Mouse (Mus musculus) intestine, embryonic 16.5 days (tissue): Measurements from ENCODE around the gene Banp. TPM values are rescaled to one million over a fixed set of nuclear protein-coding genes. Genes with fewer than 3 reads are reported as not detected.

Experiments used
- ATAC-seq: fragments of 200-750 bp; cut with Nextera tagmentation; 2 replicates; pipeline ENCODE4 v1.8.0; 2017; ENCODE audit warnings: moderate TSS enrichment, moderate library complexity
- H3K27ac ChIP-seq: fragments of 300-500 bp; sonication (generic); 2 replicates; pipeline ENCODE4 v1.5.1; 2014; ENCODE audit warnings: mild to moderate bottlenecking, low read length
- H3K27me3 ChIP-seq: fragments of 300-500 bp; sonication (generic); replicated peaks from 2 replicates; pipeline ENCODE4 v1.6.1; 2014; ENCODE audit warnings: low read length, control low read depth, mixed read lengths; ENCODE audit not compliant: control insufficient read depth, insufficient read depth
- H3K36me3 ChIP-seq: fragments of 300-500 bp; sonication (generic); 2 replicates; pipeline ENCODE4 v1.6.1; 2014; ENCODE audit warnings: low read length, control low read depth; ENCODE audit not compliant: control insufficient read depth, insufficient read depth
- H3K4me1 ChIP-seq: fragments of 300-500 bp; sonication (generic); 2 replicates; pipeline ENCODE4 v1.6.1; 2014; ENCODE audit warnings: low read length, control low read depth, mixed read lengths; ENCODE audit not compliant: control insufficient read depth, insufficient read depth
- H3K4me2 ChIP-seq: fragments of 300-500 bp; sonication (generic); 2 replicates; pipeline ENCODE4 v1.6.1; 2014; ENCODE audit warnings: low read depth, low read length, control low read depth
- H3K4me3 ChIP-seq: fragments of 300-500 bp; sonication (generic); 2 replicates; pipeline ENCODE4 v1.5.1; 2014; ENCODE audit warnings: mild to moderate bottlenecking, low read length
- H3K9ac ChIP-seq: fragments of 300-500 bp; sonication (generic); 2 replicates; pipeline ENCODE4 v1.6.1; 2014; ENCODE audit warnings: low read depth, low read length
- H3K9me3 ChIP-seq: fragments of 300-500 bp; sonication (generic); 2 replicates; pipeline ENCODE4 v1.6.1; 2016; ENCODE audit warnings: low read length, control low read depth; ENCODE audit not compliant: control insufficient read depth
- WGBS: fragments of 180-500 bp; shearing (Covaris S2); extraction: QIAGEN DNeasy Blood & Tissue Kit; methylation state at CpG from one replicate; pipeline ENCODE4 v1.1.7; 2014; 5-methylcytosine and 5-hydroxymethylcytosine counted together
- polyA plus RNA-seq: library from polyadenylated mRNA; unstranded; fragments of >200 nt; fragmentation: Nextera tagmentation; extraction: Ambion mirVana; gene quantifications from 2 replicates; pipeline ENCODE4 v1.2.1, GENCODE M21; 2015

The Banp gene
- 36.3 and 36.6 TPM in 2 replicates for polyA plus RNA-seq

DNA sequence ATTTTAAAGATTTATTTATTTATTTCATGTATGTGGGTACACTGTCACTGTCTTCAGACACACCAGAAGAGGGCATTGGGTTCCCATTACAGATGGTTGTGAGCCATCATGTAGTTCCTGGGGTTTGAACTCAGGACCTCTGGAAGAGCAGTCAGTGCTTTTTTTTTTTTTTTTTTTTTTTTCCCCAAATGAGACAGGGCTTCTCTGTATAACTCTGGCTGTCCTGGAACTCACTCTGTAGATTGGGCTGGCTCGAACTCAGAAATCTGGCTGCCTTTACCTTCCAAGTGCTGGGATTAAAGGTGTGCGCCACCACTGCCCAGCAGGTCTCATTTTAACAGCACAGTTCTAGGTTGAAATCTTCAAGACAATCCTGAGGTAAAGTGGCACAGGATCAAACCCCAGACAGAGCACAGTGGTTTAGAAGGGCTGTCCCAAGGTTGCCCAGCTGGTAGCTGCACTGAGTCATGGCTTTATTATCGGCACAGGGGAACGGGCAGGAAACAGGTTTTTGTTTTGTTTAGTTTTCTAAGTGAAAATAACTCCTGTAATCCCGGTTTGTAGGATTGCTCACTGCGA is at the start of gene Banp:
TSS of gene Banp (plus strand) at position 529 of the 579 bp plus-strand sequence.
- H3K36me3 ChIP-seq: no peaks in the 10 kb centered on the region
- 58% methylated on average over 6 of the region's 6 CpGs for WGBS
- H3K9me3 ChIP-seq: no peaks in the 10 kb centered on the region
- H3K9ac ChIP-seq: peak within 1 kb of the TSS; percentile 96
- H3K27me3 ChIP-seq: no peaks in the 10 kb centered on the region
- peaks cover 27% of the 10 kb centered on the region for H3K4me1 ChIP-seq
- peak within 1 kb of the TSS; percentile 96 for H3K27ac ChIP-seq
- peak within 1 kb of the TSS; percentile 67 for H3K4me2 ChIP-seq
- H3K4me3 ChIP-seq: peak within 1 kb of the TSS; percentile 71
- no peak for ATAC-seq

DNA sequence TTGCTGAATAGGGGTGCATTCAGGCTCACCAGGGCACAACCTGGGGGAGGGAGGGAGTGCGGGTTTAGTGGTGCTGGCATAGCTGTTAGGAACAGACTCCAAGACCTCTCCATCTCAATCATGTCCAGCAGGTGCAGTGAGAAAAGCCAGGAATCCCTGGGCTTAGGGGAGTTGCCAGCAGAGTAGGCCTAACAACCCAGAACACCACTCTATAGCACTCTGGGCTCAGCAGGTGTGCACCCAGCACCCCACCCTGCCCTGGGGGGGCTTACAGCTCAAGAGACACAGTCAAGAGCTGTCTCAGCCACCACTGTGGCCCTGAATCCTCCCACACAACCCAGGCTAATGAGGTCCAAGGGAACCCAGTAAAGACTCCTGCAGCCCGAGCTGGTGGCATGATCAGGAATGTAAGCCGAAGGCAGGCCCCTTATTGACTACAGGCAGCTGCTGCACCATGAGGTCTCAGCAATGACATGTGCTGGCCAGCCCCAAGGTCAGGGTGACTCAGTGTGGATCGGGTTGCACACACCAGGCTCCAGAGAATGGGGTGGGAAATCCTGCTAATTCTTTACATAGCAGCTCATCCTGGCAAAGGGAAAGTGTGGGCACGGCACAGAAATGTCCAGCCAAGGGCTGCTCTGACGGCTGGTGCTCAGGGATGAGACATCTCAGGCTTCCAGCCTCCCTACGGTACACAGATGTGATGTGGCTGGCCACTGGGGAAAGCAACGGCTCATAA is 47.9 kb upstream of the Banp start:
- Histone ChIP-seq H3K9ac (no peak overlapping the region), H3K4me3 (no peak overlapping the region), H3K4me1 (peaks cover 48% of the 10 kb centered on the region), H3K9me3 (no peaks in the 10 kb centered on the region), H3K36me3 (no peaks in the 10 kb centered on the region), H3K27me3 (no peaks in the 10 kb centered on the region), H3K27ac (no peak overlapping the region), H3K4me2 (no peak overlapping the region)
- ATAC-seq: no peak
- WGBS: 55% methylated on average over 8 of the region's 8 CpGs

DNA sequence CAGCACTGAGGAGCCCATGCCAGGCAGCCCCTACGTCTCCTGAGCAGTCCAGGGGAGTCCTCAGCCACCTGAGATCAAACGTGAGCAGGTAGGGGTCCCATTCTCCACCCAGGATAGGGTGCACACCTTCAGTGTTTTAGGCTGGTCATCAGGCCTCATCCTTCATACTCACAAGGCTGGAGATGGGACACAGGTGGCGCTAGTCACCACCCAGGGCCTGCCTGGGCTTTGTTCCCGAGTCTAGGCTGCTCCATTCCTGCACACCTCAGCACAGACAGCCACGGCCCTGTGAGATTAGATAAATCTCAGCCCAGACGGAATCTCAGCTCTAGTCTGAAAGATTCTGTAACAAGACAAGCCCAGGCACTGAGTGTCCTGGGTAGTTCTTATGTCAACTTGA is 45.6 kb upstream of the Banp start:
- Histone ChIP-seq H3K9ac (no peak overlapping the region), H3K4me1 (peaks cover 36% of the 10 kb centered on the region), H3K36me3 (no peaks in the 10 kb centered on the region), H3K9me3 (no peaks in the 10 kb centered on the region), H3K4me3 (no peak overlapping the region), H3K27ac (no peak overlapping the region), H3K27me3 (no peaks in the 10 kb centered on the region), H3K4me2 (no peak overlapping the region)
- WGBS: 55% methylated on average over 6 of the region's 6 CpGs
- no peak for ATAC-seq

DNA sequence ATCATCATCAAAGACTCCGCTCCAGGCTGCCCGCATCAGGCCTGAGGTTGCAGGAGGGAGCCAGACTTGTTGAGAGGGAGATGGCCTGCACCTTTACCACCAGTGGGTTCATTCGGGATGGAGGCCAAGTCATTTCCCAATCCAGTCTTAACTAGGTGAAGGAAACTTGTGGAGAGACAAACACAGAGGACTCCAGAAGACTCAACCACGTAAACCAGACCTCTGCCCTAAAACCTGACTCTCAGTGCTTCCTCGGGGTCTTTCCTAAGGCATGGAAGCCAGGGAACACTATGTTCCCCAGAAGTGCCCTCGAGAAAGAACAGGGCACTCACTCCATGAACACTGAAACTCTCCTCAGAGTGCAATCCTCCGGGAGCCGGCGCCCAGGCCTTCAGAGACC is 44.6 kb upstream of the Banp start:
- H3K36me3 ChIP-seq: no peaks in the 10 kb centered on the region
- H3K4me1 ChIP-seq: peaks cover 29% of the 10 kb centered on the region
- no peak overlapping the region for H3K4me3 ChIP-seq
- H3K27ac ChIP-seq: no peak overlapping the region
- WGBS: 84% methylated on average over 9 of the region's 9 CpGs
- ATAC-seq: no peak
- H3K27me3 ChIP-seq: no peaks in the 10 kb centered on the region
- H3K9me3 ChIP-seq: no peaks in the 10 kb centered on the region
- no peak overlapping the region for H3K9ac ChIP-seq
- peak overlapping the region; percentile 99 for H3K4me2 ChIP-seq

DNA sequence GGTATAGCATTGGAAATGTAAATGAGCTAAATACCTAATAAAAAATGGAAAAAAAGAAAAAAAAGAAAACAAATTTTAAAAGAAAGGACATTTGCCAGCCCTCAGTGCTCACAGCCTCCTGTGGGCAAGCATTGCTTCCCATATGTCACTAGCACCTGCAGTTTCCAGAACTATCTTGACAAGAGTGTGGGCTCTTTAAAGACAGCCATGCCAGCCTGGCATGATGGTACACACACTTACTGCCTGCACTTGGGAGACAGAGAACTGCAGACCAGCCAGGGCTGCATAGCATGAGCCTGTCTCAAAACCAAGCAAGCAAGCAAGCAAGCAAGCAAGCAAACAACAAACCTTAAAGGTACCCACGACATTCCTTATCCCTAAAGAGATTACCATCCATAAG is 44.1 kb upstream of the Banp start:
- 53% methylated on average over 1 of the region's 1 CpGs for WGBS
- Histone ChIP-seq H3K9ac (peak overlapping the region; percentile 74; the same call in 1 of the 2 replicates), H3K4me3 (peak overlapping the region; percentile 82), H3K27ac (no peak overlapping the region), H3K36me3 (no peaks in the 10 kb centered on the region), H3K9me3 (no peaks in the 10 kb centered on the region), H3K4me1 (peaks cover 29% of the 10 kb centered on the region), H3K4me2 (peak overlapping the region; percentile 99), H3K27me3 (no peaks in the 10 kb centered on the region)
- ATAC-seq: no peak

DNA sequence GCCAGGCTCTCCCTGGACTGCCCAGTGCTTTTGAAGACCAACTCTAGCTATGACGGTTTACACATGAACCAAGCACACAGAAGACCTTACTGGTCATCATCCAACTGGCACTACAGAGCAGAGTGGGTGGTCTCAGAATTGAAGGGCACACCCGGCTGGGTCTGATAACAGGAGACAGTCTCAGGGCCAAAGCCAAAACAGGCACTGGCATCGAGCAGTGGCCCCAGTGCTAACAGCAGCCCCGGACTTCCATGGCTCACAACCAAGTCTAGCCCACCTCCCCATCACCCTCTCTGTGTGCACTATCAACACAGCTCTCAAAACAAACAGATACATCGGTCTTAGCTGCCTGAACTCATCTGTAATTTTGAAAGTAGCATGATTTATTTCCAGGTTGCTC is 43.7 kb upstream of the Banp start:
- H3K27ac ChIP-seq: no peak overlapping the region
- H3K9me3 ChIP-seq: no peaks in the 10 kb centered on the region
- H3K36me3 ChIP-seq: no peaks in the 10 kb centered on the region
- H3K4me3 ChIP-seq: peak overlapping the region; percentile 82
- H3K4me1 ChIP-seq: peaks cover 29% of the 10 kb centered on the region
- H3K27me3 ChIP-seq: no peaks in the 10 kb centered on the region
- no peak for ATAC-seq
- H3K9ac ChIP-seq: peak overlapping the region; percentile 74
- peak overlapping the region; percentile 99 for H3K4me2 ChIP-seq
- WGBS: 20% methylated on average over 5 of the region's 5 CpGs

DNA sequence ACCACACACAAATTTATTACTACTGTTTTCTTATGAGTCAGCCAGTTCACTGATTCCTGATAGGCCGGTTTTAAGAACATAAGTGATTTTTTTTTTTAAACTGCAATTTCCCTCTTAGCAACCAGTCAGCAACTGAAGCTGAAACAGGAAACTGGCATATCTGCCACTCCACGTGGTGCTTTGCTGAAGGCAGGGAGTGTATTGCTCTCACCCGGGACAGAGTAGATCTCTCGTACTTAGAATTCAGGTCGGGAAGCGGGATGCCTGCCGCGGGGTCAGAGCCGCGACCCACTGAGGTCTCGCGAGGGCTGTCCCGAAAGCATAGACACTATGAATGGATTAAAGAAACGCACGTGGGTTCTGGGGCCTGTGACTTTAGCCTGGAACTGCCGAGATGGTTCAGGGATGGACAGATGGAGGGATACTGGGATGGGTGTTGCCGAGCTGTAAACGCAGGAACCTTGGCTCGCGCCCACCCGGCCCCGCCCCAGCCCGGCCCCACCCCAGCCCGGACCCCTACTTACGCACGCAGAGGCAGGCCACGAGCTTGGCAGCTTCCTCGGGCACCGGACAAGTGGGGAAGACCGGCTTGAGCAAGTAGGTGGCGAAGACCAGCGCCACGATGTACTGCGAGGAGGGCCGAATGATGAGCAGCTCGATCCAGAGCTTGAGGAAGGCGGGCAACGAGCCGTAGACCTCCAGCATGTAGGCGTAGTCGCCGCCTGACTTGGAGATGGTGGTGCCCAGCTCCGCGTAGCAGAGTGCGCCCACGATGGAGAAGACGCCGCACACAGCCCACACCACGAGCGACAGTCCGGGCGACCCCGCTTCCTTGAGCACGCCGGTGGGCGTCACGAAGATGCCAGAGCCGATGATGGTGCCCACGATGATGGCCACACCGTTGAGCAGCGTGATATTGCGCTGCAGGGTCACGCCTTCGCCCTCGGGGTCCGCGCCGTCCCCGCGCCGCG is 42.7 kb upstream of the Banp start:
- peak overlapping the region; percentile 99 for H3K4me2 ChIP-seq
- no peaks in the 10 kb centered on the region for H3K9me3 ChIP-seq
- peak; percentile 54 for ATAC-seq
- peak overlapping the region; percentile 82 for H3K4me3 ChIP-seq
- peak overlapping the region; percentile 74 for H3K9ac ChIP-seq
- under 1% methylated on average over 72 of the region's 72 CpGs for WGBS
- no peak overlapping the region for H3K27ac ChIP-seq
- no peaks in the 10 kb centered on the region for H3K36me3 ChIP-seq
- peaks cover 27% of the 10 kb centered on the region for H3K4me1 ChIP-seq
- H3K27me3 ChIP-seq: no peaks in the 10 kb centered on the region

DNA sequence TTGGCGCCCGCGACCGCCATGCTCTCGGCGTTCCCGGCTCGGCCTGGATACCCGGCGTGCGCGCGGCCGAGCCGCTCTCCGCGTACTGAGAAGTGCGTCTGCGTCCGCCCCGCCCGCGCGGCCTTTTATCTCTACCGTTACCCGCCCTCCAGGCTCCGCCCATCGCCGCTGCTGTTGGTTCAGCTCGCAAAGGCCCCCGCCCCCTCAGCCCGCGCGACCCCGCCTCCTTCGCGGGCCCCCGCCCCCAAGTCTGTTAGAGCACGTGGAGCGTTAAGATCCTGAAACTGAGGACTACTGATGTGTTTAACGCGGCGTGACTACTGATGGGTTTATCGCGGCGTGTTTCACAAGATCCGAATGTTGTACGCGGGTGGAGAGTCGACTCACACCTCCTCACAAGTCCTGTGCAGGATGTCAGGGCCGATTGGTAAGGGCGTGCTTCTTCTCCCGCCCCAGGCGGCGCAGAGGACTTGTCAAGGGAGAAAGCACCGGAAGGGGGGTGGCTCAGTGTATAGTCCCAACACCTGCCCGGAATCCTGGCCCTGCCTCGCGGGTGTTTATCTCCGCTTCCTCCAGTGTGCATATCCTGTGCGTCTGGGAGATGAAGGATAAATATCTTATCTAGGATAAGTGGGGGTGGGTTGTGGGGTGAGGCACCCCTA is 41.8 kb upstream of the Banp start, which contains the start of gene Slc7a5:
TSS of gene Slc7a5 (minus strand) at position 108 of the 662 bp plus-strand sequence.
- Histone ChIP-seq H3K4me3 (peak within 1 kb of the TSS; percentile 82), H3K27ac (no peak within 1 kb of the TSS), H3K4me1 (peaks cover 25% of the 10 kb centered on the region), H3K4me2 (peak within 1 kb of the TSS; percentile 99), H3K9ac (peak within 1 kb of the TSS; percentile 74), H3K27me3 (no peaks in the 10 kb centered on the region), H3K36me3 (no peaks in the 10 kb centered on the region), H3K9me3 (no peaks in the 10 kb centered on the region)
- ATAC-seq: peak; percentile 92
- under 1% methylated on average over 61 of the region's 61 CpGs for WGBS
